Mouse (Mus musculus) hindlimb bud, embryonic 11.5 days (tissue): ENCODE results near the gene Irf2bpl.
A peak's percentile ranks its signal among the peaks of the same experiment; 100 is the strongest.

Experiments used
- DNase-seq: peaks from one replicate; pipeline ENCODE4 v3.0.0-alpha.2; 2012; ENCODE audit warnings: low read depth, low spot score; ENCODE audit errors: extremely low spot score

The Irf2bpl gene

DNA sequence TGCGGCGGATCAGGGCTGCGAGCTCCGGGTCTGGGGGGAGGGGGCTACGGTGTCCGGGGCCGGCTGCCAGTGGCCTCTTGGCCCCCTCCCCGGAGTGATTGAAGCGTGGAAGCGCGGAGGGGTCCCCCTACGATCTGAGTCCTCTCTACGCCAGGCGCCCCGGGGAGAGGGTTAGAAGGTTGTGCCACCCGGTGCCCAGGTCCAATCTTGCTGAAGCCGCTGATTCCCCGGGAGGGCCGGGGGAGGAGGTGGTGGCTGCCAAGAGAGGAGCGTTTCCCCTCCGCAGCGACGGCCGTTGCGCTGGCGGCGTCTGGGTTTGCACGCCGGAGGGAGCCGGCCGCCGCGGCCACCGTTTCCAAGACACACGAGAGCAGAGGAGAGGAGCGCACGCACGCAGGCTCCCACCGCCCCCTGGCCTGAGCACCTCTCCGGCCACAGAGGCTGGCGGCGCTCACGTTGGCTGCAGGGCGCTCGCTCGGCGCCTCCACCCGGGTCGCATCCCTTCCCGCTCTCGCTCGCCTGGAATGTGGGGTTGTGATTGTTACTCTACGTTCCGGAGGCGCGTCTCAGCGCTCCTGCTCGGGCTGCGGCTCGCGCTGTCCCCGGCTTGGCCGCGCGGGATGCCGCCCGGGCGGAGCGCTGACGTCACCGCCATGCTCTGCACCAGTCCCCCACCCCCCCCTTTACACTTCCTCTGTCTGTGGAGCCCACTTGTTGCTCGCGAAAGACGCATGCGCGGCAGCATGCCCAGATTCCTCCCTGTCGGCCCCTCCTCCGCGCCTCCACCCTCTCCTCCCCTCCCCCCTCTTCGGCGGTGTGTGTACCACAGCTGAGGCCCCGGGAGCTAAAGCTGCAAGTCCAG, at the start of gene Irf2bpl:
Gene Irf2bpl (minus strand): TSS at position 602 of the 862 bp plus-strand sequence.
- DNase-seq = peak; percentile 82

DNA sequence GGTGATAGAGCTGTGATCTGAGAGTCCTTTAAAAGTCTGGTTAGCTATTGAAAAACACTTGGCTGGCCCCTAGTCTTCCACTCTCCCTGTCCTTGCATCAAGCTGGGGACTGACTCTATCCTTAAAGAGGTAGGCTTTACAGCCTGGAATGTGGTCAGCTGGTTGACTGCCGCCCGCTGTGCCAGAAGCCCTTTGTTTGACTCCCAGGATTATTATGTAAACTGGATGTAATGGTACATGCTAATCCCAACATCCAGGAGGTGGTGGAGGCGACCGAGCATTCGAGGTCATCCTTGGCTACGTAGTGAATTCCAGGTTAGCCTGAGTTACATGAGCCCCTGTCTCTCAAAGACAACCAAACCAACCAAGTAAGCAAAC, 48.0 kb upstream of the Irf2bpl start:
- DNase-seq = no peak

DNA sequence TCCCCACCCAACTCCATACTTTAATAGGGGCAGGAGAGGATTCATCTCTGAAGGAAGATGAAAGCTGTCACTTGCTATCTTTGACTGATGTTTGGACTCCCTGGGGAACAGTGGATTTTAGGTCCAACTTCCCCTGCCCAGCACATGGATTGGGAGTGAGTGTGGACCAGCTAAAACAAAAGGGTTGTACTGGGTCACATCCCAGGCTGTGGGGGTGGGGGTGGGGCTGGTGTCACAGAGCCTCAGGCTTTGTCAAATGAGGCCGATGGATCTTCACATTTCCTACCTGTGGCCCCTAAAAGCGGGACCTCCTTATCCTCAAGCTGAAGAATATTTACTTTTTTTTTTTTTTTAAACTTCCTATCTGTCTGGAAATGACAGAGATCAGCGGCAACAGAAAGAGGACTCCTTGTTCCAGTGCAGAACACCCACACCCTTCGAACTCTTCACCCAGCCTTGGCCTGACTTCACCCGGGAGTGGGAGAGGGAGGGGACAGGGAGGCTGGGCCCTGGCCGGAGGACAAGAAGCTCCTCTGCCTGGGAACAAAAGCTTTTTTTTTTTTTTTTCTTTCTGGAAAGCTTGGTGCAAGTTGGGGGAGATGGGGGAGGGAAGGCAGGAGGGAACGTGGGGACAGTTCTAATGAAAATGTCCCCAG, 47.4 kb upstream of the Irf2bpl start:
- no peak for DNase-seq

DNA sequence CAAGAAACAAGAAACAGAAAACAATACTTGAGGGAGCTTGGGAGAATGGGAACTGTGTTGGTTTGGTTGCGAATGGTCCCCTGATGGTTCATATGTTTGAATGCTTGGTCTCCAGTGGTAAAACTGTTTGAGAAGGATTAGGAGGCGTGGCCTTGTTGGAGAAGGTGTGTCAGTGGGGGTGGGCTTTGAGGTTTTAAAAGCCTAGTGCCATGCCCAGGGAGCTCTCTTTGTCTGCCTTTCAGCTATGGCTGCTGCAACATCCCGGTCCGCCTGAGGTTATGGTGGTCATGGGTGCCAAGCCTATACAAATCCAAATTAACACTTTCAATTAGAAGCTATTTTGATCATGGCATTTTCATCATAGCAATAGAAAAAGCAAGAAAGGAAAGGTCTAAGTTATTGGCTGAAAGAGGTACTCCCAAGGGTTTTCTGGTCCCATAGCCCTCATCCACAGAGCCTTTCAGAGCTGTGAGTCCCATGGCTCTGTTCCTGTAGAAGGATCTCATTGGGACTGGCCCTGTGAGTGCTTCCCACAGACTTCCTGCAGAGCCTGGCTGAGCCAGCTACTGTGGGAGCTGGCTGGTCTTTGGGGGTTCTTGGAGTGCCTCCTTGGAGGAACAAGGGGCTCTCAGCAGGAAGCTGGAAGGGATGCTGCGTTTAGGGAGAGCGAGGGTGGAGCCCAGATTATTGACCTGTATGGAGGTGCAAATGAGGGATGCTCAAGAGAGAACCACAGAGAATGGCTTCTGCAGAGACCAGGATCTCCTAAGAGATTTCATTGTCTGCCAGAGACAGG, 46.5 kb upstream of the Irf2bpl start:
- DNase-seq = no peak

DNA sequence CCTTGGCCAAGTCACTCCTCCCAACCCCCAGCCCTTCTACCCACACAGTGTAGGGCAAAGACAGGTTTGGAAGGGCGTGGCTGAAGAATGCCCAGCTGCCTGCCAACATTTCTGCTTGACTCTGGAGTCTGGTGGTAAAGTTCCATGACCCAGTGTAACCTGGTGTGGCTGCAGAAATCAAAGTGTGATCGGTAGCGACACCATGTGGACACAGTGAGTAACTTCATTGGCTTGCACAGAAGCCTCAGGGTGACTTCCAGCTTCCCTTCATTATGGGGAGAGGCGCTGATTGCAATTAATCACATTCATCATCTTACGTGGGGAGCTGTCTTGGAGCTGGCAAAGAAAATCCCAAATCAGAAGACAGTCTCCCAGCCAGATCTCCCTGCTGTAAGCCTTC, 39.2 kb upstream of the Irf2bpl start:
- DNase-seq = no peak

DNA sequence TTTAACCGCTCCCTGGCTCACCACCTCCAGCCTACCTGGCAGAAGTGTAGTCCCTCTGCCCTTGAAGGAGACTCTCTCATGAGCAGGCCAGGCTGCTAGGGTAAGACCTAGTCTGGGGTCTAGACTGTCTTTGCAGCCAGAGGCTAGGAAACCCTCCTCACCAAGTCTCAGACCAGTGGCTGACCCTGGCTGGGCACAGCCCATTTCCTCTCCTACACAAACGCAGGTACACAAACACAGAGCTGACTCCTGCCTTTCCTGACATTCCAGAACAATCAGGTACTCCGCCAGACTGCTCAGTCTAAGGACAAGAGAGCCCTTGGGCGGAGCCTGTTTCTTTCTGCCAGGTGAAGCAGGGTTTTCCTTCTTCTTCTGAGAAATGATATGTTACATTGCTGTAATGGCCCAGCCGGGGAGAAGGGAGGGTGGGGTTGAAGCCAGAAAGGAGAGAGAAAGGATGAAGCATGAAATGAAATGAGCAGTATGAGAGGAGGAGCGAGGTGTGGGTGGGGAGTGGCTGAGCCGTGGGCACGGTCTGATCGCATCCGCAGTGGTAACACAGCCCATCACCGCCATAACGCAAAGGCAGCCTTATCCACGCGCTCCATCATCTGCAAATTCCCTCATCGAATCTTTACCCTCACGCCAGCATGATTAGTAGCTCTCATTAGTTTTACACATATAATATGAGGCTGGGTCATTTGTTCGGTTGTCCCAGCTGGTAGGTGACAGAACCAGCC, 34.6 kb upstream of the Irf2bpl start:
- no peak for DNase-seq

DNA sequence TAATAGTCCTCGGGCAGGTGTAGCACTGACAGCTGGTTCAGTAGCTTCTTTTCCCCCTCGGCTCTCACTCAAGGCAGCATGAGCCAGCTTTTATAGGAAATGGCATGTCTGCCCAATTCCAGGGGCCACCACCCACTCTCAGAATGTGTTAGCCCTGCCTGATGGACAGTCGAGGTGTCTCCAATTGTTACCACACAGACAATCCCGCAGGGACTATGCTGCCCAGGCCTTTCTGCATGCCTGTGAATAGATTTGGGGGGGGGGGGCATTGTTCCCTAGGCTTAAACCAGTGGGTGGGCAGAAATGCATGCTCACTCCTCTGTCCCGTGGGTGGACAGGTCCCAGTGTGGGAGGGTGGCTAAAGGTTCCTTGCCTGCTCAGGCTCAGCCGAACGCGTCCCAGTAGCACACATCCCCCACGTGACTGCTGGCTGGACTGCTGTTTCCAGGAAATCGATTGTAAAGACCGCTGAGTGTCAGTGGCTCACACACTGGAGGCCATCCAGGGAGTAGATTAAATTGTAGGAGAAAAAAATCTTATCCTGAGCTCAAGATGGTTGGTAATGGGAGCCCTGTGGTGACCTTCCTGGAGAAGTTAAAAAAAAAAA, 33.9 kb upstream of the Irf2bpl start:
- no peak for DNase-seq

DNA sequence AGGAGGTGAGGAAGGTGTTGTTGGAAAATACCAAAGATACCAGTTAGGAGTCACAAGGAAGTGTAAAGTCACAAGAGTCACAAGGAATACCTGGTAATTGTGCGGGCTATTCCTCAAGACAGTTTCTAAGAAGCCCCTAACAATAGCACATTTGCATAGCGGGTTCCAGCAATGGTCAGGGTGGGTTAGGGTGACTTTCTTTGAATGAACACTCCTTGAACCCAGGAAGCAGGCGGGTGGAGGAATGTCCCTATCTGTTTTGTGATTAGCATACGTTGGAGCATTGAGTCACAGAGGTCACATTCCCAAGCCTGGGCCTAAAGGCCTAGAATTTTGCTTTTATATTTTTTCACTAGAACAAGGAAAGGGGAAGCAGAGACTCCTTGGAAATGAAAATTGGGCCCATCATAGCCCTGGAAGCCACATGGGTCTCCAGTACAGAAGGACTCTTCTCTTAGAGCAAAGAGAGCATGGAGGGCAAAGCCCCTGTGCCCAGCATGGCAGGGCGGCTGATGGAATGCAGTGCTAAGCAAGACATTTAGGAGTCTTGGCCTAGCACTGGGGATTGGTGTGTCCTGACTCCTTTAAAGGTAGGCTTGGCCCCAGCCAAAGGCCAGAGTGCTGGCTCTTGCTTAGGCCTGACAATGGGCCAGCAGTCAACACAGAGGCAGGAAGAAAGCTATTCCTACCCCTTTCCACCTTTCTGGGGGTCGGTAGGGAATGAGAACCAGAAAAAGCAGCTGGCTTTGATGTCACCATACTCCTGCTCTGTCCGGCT, 32.4 kb upstream of the Irf2bpl start:
- DNase-seq = no peak

DNA sequence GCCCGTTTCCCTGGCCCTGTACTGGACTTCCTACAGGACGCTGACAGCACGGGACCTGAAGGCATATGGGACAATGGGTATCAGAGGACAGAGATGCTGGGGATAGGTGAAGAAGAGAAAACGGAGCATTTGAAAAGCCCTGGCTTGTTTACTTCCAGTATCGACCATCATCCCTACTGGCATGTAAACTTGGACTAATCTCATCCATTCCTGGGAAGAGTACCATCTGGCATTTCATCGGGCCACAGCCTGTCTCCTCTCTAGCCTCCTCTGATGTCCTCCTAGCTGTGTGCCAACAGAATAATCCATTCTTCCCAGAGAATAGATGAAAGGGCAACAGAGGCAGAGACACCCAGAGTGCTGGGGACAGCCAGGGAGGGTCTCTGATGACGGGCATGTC, 31.0 kb upstream of the Irf2bpl start:
- DNase-seq = no peak

DNA sequence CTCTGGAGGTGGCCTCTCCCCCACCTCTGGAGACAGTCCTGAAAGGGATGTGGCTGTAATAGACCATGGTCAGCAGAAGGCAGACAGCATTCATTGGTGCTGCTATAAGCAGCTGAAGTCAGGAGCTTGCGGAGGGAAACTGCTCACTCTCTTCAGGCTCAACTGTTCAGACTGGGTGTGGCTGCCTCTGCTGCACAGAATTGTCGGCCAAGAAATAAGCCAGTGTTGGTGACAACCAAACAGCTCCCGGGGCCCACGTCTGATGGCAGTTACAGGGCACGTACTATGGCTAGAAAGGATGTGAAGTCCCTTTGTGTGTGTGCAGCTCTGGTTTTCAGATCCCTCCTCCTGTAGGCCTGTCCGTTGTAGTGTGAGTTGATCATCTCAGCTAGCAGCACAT, 30.2 kb upstream of the Irf2bpl start:
- DNase-seq = no peak

DNA sequence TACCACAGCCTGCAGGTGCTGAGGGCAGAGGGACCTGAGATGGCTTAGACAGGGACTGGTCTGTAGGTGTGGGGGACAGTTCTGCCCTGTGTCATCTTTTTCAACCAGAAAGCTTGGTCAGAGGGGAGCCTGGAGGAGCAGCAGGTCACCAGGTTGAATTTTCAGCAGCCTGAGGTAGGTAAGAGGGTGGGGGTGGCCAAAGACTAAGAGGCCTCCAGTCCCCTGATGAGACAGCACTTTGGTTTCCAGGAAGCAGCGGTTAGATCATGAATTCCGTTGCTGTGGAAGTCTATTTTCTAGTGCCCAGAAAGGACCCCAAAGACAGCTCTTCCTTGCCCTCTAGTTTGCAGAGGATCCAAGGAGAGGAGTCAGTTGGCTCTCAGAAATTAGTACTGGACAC, 29.8 kb upstream of the Irf2bpl start:
- no peak for DNase-seq

DNA sequence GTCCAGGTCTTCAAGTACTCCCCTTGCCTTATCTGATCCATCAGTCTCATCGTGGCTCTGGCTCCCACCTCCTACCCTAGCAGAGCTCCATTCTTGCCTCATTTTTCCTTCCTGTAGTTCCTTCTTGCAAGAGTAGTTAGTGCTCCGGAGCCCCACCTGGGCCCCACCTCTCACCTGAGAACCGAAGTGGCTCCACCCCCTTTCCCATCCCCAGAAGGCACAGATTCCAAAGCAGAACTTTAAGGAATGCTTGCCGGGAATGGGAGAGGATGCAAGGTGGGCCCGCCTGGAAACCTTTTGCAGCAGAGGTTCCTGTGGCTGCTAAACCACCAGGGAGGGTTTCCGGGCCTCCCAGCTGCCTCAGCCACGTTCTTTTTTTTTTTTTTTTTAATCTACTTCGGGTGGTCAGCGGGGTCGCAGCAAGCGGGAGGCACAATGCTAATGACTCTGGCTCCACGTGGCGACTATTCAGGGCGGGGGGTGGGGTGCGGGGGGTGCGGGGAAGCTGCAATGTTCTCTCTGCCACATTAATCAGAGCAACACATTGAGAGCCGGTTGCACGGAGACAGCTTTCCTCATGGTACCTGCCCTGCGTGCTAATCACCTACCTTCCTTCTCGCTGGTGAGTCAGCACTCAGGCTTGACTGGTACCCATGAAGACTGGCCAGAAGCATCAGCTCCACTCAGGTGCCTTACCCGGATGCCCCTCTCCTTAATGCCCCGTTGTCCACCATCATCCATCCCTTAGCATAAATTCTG, 27.9 kb upstream of the Irf2bpl start:
- DNase-seq = no peak

DNA sequence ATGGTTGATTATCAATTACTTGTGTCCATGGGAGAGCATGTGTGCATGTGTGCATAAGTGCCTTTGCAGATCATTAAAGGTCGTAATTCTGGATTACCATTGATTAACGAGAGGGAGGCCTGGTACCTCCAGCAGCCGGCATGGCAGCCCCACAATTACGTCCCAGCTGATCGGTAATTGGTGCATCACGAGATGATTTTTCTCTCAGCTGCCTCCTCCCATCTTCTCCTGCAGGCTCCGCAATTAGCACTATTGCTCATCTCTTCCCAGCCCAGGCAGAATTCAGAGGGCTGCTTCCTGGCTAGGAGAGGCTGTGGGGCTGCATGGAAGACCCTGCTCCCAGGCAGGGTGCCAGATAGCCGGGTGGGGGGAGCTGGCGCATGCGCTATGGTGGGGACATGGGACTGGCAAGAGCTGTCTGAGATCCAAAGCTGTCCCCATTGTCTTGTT, 26.9 kb upstream of the Irf2bpl start:
- no peak for DNase-seq

DNA sequence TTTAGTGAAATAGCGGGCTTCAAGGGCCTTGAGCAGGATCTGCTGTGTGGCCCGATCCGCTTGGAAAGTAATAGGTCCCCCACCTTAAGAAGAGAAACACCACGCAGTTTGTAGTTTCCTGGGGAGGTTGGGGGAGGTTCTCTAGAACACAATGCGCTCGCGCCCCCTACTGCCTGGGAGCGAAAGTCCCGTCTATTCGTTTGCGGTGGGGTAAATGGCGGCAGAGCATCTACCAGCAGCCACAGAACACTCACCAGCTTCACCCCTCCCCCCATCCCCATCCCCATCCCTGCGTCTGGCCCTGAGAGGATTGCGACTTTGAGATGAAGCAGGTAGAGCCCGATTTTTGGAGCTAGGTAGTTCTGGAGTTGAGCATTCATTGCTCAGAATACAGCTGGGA, 21.8 kb upstream of the Irf2bpl start:
- no peak for DNase-seq

DNA sequence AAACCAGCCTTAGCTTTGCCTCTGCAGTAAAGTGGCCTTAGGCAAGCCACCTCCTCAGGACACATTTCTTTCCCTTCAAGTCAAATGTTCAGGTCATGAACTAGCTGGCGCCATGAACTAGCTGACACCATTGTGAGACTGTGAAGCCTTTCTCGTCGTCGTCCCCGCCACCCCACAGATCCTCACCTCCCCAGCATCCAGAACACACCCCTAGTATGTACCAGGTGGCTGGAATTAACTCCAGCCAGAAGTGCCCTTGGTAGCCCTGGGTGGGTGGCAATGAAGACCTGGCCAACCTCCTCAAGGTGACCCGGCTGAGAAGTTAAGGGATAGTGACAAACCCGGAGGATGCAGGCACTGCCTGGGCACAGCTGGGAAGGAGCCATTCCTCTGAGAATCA, 21.3 kb upstream of the Irf2bpl start:
- no peak for DNase-seq

DNA sequence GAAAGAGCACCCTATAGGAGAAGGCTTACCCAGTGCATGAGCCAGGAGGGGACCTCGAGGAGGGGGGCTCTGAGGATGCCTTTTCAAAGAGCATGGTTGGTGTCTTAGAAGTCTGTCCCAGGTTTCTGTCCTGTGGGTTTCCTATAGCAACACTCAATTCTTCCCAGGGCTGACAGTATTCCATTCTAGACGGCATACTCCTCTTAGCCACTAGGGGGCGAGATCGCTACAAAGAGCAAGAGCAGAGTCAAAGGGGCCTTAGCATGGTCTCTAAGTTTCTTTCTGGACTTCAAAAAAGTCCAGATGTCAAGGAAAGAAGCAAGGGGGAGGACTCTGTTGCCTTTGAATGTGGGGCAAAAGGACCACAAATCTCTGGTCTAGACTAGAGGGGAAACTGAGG, 20.6 kb upstream of the Irf2bpl start:
- no peak for DNase-seq

DNA sequence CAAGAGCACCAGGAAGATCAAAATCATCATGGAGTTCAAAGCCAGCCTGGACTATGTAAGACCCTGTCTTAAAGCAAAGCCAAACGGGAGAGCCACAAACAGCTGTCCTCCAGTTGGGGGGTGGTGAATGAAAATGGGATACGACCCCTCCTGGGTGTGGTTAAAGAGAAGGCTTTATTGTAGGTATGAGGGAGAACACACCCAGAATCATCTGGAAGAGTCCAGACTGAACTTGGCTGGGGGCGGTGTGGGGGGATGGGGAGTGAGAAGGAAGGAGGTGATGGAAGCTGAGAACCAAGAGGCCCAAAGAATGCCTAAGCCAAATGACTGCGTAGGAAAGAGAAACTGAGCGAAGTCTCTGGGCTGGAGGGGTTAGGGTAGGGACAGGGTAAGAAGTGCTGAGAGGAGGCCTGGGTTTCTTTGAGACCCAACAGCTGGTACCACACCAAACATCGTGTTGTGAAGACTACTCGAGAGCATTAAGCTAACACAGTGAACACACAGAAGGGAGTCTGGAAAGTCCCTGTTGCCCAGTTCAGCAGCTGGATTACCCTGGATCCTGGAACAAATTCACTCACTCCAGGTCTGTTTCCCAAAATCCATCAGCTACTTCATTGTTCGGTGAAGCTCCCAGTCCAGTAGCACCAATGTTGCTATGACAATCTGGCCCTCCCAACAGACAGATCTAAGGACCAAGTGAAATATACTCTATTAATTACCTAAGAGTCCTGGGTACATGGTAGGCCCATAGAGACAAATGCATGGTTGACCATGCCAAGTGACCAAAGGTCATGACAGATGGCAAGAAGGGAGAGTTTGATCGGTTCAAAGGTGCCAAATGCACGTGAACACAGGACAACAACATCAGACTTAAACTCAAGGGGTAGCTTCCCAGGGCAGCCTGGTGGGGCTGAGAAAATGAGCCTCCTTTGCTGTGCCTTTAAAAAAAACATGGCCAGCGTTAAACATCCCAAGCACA, 19.5 kb upstream of the Irf2bpl start:
- DNase-seq = no peak
